Mouse (Mus musculus): ENCODE measurements at regions not wholly inside any gene's neighbourhood (a gene's known extent, or its start where the extent isn't known, plus 50 kb on each side); places are given as distances from the start of the nearest gene placed in this dataset.

DNA sequence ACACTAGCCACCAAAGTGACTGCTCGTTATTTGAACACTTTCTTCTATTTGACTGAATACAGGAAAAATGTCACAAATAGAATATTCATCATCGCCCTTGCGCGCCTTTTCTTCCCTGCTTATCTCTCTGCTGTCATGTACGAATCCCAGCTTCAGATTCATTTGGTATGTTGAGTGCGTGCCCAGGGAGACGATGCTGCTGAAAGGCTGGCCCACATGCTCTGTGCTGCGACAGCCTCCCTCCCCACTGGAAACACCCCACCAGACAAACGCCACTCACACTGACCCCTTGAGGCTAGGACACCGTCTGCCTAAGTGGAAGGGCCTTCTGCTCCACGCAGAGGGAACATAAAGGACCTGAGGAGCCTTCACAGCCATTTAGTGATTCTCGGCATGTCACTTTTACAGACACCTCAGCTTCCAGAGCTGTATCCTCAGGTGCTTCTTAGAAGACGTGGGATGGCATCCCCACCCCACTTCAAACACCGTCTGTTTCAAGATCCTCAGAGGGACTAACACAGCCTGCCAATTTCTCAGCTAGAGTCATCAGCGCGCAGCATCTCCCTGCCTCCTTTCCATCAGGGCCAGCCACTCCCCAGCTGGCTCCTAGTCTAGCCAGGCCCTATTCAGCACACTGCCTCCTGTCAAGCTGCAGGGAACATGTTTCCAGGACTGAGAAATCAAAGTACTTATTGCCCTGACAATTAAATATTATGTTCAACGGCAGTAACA, 396.6 kb downstream of the Bcor start:
- peak; percentile 24 to 26 for DNase-seq (ENCODE audit: low spot score in 2 of 2)

DNA sequence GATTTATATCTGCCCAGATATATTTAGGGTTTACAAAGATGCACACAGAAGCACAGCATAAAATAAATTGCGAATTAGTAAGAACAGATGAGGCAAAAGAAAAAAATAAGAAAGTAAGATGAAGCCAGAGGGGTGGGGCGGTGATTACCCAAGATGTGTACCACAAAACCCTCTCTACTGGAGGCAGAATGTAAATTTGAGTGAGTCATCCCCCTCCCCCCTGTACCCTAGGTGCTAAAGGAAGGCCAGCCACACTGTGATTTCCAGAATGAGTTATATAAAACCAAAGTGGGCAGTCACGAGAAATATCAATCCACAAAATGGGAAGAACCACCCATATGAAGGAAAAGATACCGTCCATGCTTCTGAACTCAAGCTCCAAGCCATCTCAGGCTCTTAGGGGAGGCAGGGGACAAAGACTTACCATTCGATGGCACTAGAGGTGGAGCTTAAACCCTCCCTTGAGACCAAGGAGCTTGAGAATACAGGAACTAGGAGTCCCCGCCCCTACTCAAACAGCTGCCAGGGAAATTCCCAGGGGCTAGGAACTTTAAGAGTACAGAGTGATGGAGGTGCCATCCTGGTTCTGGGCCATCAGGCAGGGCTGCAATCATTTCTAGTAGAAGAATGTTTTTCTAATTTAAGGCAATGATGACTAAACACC, 383.8 kb downstream of the Bcor start:
- no peak for DNase-seq (ENCODE audit: low spot score in 2 of 2)

DNA sequence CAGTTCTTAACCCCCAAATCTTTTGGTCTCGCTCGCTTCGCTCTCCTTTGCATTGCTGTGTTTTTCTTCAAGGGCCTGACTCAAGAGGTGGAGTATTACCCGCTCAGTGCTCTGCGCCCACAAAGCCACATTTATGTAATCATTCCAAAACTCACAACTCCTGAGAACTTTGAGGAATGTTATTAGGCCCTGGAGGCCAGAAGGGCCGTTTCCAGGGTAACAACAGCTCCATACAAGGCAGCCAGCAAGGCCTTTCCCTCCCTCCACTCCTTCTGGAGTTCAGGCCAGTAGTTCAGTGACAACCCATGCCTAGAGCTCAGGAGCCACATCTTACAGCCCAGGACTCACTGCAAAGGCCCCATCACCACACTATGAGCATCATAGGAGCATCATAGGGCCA, 365.1 kb downstream of the Bcor start:
- no peak for DNase-seq (ENCODE audit: low spot score in 2 of 2)

DNA sequence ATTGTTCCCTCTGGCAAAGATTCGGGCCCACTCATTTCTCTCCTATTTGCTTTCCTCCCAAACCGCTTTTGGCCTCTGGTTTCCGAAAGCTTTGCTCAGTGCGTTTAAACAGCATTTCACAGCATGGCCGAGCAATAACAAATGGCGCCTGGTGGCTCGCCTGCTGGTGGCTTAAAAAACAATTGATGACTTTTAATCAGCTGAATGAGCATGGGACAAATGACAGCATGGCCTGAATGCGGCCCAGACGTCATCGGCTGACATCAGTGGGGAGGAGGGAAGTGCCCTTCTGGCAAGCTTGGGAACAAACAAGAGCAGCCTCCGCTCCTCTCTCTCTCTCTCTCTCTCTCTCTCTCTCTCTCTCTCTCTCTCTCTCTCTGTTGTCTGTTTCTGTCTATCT, 362.3 kb downstream of the Bcor start:
- DNase-seq (ENCODE audit: low spot score in 2 of 2), result peak; percentile 26 to 68

DNA sequence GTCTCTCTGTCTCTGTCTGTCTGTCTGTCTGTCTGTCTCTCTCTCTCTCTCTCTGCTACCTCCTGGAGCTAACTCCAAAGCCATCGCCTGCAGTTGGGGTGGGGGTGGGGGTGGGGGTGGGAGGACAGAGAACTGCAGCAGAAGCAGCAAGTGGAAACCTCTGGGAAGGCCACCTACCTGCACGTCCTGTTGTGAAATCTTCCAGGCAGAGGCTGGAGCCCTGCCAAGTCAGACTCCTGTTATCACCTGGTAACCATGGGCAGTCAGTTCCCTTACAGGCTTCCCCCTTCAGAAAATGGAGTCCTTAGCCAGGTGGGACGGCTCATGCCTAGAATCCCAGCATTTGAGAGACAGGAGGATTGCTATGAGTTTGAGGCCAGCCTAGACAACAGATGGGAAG, 361.8 kb downstream of the Bcor start:
- no peak for DNase-seq (ENCODE audit: low spot score in 2 of 2)

DNA sequence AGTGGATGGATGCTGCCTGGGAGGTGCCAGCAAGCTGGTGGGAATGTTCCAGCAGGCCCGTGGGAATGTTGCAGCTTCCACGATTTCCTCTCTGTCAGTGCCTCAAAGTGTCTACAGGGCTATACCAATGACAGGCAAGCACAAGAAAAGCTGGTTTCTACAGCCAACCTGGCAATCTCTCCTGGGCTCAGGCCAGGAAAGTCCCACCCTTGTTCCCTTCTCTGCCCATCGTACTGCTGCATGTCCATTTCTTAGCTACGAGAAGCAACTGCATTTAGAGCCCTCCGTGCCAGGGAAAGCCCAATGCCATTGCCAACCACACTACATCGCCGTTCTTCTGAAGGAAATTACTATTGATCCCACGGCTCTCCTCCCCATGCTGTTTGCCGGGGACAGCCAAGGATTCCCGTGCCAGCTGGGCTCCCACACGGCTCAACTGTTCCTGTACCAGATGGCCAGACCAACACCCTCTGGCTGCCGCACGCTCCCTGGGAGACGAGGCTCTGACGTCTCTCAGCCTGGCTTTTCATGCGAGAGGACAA, 359.7 kb downstream of the Bcor start:
- peak; percentile 62 to 80 for DNase-seq (ENCODE audit: low spot score in 2 of 2)

DNA sequence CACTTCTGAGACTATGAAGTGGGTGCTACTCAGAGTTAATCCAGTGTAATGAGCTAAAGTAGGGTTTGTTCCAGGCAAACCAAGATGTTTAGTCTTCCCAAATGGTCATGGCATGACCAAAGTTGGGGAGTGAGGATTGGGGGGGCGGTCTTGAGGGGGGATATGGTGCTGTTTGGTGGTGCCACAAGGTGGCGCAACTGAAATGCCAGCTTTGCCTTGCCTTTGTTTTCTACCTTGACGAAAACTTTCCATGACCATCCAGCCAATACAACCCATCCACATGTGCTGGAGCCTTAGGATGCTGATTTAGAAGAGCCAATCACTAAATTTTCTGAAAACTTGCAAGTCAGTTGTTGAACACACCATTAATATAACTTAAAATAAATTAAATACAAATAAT, 358.9 kb downstream of the Bcor start:
- no peak for DNase-seq (ENCODE audit: low spot score in 2 of 2)

DNA sequence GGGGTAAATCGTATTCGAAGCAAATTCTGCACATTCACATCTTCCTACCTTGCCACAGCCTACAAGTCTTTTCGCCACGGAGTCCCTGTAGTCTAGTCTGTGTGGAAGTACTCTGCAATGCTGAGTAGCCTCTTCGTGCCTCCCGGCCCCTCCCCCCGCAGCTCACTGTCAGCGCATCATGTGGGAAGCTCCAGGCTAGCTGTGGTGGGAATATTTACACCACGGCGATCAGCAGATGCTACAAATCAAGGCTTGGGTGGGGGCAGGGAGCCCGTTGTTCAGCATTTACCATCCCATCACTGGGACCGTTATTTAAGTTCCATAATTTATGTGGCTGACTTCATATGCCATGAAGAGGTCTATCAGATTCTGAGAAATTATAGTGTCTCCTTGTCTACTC, 358.5 kb downstream of the Bcor start:
- DNase-seq (ENCODE audit: low spot score in 2 of 2), result no peak

DNA sequence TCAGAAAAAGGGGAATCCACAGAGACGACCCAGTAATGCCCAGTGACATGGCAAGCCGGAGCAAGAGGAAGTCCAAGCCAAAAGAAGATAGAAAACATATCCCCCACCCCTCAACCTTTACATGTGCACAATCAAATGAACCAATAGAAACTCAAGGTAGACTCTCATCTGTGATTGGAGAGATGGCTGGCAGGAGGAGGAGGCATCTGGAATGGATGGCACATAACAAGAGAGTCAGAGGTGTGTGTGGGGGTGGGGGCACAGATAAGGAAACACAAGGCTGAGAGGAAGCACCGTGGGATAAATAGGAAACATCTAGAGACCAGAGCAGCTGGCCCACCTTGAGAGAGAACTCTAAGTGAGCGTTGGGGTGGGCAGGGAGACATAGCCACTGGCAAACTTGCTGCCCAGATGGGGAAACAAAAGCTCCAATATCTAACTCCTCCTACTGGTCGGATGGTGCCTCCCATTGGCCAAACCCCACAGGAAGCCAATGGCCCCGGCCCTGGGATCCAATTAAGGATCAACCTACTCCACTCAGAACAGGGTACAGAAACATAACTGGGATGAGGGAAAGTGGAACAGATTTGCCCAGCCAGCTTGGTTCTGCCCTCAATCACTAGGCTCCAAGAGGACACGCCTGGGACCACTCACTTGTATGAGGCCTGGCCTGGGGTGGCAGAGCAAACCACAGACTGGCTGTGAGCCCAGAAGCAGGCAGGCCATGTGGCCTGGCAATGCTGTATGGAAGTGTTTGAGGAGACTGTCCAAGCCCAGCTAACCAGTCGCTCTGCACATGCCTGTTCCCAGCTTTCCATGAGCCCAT, 357.9 kb downstream of the Bcor start:
- DNase-seq (ENCODE audit: low spot score in 2 of 2), result peak in 1 of 2 experiments; percentile 33

DNA sequence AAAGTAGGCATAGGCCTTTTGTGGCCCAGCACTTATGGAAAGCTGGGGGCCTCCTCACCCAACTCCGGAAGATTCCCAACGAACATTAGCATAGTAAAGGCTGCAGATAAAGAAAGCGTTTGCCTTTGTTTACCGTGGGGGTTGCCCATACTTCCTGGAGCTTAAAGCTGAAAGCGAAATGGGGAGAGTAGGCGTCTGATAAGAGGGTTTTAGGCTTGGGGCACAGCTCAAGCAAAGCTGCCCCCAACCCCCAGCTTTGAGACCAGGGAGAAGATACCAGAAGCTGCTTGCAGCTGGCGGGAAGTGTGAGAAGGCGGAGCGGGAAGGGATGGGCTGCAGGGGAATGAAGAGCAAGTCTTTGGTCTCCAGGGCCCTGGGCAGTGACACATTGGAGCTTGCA, 356.9 kb downstream of the Bcor start:
- DNase-seq (ENCODE audit: low spot score in 2 of 2), result no peak

DNA sequence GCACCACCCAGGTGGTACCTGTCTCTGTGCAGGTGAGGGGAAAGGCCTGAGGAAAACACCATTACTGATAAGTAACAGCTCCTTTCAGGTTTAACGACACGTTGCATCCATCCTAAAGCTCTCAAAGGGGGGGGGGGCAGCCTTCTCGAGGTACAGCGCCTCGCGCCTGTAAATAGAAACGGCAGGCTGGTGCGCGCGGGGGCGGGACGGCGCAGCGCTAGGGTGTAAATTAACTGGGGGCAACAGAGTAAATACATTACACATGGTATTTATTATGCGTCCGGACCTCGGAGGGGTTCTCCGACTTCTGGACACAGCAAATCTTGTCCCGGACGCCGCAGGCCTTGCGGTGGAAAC, 353.3 kb downstream of the Bcor start:
- DNase-seq (ENCODE audit: low spot score in 2 of 2), result no peak

DNA sequence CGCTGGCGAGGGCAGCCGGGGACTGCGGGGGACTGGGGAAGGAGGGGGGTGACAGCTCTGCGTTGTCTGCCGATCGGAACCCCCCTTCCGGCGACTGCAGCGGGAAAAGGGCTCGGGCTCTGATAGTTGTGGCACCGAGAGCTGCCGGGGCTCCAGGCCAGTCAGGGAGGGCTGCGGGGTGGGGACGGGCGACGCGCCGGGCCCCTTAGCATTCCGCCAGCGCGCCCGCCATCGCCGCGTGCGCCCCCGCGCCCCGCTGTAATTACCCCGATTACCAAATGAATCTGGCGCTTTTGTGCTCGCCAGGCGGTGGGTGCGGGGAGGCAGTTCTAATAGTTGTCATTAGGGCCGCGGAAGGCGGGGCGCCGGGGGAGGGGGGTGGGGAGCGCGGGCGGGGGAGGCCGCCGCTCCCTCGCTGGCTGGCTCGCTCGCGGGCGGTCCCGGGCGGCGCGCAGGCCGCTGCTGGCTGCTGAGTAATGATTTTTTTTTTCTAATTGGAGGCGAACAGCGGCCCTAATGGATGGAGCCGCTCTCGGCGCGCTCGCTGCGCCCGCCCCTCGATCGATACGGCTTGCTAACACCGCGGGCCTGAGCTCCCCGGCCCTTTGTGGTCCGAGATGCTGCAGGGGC, 352.8 kb downstream of the Bcor start:
- DNase-seq (ENCODE audit: low spot score in 2 of 2), result peak; percentile 29 to 58

DNA sequence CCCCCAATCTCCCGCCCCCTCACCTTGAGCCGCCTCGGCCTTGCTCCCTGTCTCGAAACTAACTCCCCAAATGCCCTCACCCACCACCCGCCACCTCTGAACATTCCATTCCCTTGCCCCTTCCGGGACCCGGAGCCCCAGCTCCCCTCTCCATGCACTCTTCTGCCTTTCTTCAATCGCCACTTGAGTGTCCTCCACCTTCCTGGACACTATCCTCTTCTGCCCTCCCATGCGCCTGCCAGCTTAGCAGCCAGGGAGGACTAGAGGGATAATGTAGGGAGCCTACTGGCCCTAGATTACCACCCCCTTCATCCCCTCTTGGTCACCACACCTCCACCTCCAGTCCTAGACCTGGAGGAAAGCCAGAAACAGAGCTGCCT, 352.3 kb downstream of the Bcor start:
- DNase-seq (ENCODE audit: low spot score in 2 of 2), result no peak

DNA sequence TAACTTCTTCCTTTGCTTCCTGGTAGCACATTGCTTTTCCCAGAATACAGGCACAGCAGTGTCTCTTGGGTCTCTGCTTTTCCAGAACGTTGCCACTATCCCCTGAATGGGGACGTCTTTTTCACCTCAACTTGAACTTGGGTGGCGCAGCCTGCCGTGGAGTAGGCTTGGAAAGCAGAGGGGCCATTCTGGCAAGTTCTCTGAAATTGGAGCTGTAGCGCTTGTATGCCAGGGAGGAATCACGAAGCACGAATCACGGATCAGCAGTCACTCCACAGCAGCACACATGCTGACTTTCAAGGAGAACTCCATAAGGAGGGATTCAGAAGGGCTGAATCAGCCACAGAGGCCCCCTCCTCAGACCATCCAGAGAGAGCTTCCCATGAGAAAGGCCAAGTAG, 351.2 kb downstream of the Bcor start:
- no peak for DNase-seq (ENCODE audit: low spot score in 2 of 2)

DNA sequence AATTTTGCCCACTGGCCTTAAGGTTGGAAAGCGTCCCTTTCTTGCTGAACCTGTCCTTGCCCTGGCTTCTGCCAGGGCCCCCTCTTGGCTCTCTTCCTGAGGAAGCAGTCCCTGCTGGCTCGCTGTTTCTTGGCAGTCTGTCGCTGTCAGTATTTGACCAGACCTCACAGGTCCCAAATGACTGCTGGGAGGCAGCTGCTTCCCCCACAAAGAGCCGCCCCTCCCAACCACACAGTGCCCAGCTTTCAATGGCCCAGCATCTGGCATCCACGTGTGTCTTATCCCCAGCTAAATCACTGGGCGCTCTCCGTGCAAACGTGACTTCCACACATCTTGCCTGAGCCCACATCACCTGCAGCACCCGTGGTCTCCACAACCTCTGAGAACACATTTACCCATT, 345.3 kb downstream of the Bcor start:
- DNase-seq (ENCODE audit: low spot score in 2 of 2), result no peak

DNA sequence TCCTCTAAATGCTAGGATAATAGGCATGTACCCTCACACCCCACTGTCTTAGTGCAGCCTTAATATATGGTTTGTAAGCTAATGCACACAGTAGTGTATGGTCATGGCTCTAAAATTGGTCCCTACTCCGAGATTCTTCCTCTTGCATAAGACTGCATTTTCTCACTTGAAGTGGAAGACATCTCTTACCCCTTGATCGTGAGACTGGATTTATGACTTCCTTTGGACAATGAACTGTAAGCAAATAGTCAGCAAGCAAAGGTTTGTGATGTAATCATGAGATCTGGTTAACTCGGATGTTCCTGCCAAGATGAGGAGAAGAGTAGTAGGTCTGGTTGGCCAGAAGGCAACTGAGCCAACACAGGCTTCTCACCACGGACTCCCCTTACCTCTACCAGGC, 344.3 kb downstream of the Bcor start:
- DNase-seq (ENCODE audit: low spot score in 2 of 2), result no peak

DNA sequence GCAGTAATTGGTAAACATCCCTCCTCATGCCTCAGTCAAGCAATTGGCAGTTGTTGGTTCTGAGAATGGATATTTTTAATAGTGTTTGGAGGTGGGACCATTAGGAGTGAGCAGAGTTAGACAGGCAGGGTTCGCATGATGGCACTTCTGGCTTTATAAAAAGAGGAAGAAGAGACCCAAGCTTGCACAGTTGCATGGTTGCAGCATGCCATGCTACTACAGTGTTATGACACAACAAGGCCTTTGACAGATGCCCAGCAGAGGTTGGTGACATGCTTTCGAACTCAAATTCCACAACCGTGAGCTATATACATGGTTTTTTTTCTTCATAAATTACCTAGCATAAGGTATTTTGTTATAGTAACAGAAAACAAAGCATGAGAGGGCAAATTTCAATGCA, 341.5 kb downstream of the Bcor start:
- DNase-seq (ENCODE audit: low spot score in 2 of 2), result no peak

DNA sequence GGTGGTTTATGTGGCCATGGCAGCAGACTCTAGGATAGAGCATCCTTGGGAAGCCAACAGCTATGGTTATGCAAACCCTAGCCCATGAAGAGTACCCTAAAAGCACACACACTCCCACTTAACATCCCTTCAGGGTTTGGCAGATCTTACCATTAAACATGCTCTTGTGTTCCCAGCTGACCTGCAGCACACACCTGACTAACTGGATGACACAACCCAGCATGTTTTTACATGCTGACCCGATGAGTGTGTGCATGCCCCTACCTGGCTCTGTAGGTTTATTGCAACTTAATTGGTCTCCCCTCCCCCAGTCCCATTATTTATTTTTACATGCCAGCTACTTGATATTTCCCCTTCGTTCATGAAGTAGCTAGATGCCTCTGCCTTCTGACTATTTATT, 339.0 kb downstream of the Bcor start:
- no peak for DNase-seq (ENCODE audit: low spot score in 2 of 2)

DNA sequence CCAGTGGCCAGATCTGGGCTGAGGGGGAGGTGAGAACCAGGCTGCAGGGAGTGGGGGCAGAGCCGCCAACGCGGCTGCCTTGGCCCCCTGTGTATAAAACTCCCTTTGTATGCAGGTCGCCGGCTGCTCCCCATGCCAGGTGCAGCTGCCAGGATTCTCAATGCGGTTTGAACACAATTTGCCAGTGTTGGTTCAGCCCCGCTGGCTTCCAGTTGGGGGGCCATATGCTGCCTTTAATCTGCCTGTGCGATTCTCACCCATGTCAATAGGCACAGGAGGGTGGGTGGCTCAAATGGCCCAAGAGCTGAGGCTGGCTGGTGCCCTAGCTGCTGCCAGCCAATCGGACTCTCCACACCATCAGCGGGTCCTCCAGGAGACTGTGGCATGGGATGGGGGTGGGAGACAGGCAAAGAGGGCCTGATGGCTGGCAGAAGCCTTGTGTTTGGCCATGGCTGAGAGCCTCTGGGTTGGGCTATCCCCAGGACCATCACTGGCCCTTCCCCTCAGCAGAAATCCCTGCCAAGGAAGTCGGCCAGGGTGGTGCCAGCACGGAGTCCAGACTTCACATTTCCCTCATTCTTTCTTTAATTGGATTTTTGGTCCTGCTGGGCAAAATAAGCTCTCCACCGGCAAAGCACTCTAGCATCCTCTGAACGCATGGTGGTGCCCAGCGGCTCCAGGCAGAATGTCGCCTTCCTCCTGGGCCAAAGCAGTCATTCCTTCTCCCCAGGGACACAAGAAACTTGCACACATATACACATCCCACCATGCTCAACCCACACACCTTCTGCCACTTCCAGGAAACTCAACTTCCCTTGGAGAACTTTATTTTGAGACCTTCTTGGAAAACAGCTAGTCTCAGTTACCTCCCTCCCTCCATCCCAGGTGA, 338.0 kb downstream of the Bcor start:
- DNase-seq (ENCODE audit: low spot score in 2 of 2), result peak; percentile 41 to 69

DNA sequence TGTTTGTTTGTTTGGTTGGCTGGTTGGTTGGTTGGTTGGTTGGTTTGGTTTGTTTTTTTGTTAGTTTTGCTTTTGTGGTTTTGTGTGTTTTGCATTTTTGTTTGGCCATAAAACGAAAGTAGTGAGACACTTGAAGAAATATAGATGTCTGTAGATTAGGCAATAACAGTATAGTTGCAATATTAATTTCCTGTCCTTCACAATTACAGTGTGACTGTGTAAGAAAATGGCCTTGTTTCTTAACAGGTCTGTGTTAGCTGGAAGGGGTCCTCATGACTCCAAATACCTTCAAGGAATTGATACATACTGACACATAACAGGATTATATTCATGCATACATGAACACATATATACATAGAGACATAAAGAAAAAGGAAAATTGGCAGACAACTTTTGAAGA, 334.2 kb downstream of the Bcor start:
- DNase-seq (ENCODE audit: low spot score in 2 of 2), result no peak

Measured in layer of hippocampus, postnatal 14 days (tissue).